Mouse (Mus musculus): ENCODE results near the gene Plxna1.

GRCm38 (mm10) chr6:89360709-89361417 is 1.6 kb downstream of the Plxna1 start:
- TF ChIP-seq CTCF (IDR thresholded peaks at IDR 0.05; ENCODE audit: low read depth), result peak; percentile 4; the same call in 1 of the 2 replicates
- TF ChIP-seq EP300 (IDR thresholded peaks at IDR 0.05; ENCODE audit: low read depth), result no peak
